Mouse (Mus musculus) forebrain, postnatal 0 days (tissue): ENCODE measurements at regions not wholly inside any gene's neighbourhood (a gene's known extent, or its start where the extent isn't known, plus 50 kb on each side); places are given as distances from the start of the nearest gene placed in this dataset.

Source experiments
- ATAC-seq: fragments of 200-750 bp; cut with Nextera tagmentation; 2 replicates; pipeline ENCODE4 v1.8.0; 2017; ENCODE audit warnings: mild to moderate bottlenecking, moderate library complexity
- DNase-seq: peaks from one replicate; pipeline ENCODE4 v3.0.0-alpha.2; 2015
- H3K27ac ChIP-seq: fragments of 300-500 bp; sonication (generic); 2 replicates; pipeline ENCODE4 v1.5.1; 2014; ENCODE audit warnings: low read depth, mild to moderate bottlenecking, antibody characterized with exemption, low read length, moderate library complexity, mixed read lengths
- H3K27me3 ChIP-seq: fragments of 300-500 bp; sonication (generic); 2 replicates; pipeline ENCODE4 v1.6.1; 2014; ENCODE audit warnings: mild to moderate bottlenecking, low read length, mixed read lengths; ENCODE audit not compliant: insufficient read depth
- H3K36me3 ChIP-seq: fragments of 300-500 bp; sonication (generic); 2 replicates; pipeline ENCODE4 v1.6.1; 2014; ENCODE audit warnings: mild to moderate bottlenecking, moderate library complexity; ENCODE audit not compliant: insufficient read depth
- H3K4me1 ChIP-seq: fragments of 300-500 bp; sonication (generic); 2 replicates; pipeline ENCODE4 v1.6.1; 2014; ENCODE audit warnings: antibody characterized with exemption; ENCODE audit not compliant: insufficient read depth
- H3K4me2 ChIP-seq: fragments of 300-500 bp; sonication (generic); 2 replicates; pipeline ENCODE4 v1.6.1; 2014; ENCODE audit warnings: low read depth, mild to moderate bottlenecking, moderate library complexity
- H3K4me3 ChIP-seq: fragments of 300-500 bp; sonication (generic); 2 replicates; pipeline ENCODE4 v1.5.1; 2014; ENCODE audit warnings: low read depth, low read length, mixed read lengths
- H3K9ac ChIP-seq: fragments of 300-500 bp; sonication (generic); 2 replicates; pipeline ENCODE4 v1.6.1; 2014; ENCODE audit warnings: mild to moderate bottlenecking
- H3K9me3 ChIP-seq: fragments of 300-500 bp; sonication (generic); 2 replicates; pipeline ENCODE4 v1.6.1; 2016; ENCODE audit warnings: low read length
- CTCF ChIP-seq: sonication (generic); IDR thresholded peaks from 2 replicates; pipeline ENCODE4 v1.5.1; 2016; ENCODE audit warnings: antibody characterized with exemption, control low read depth, low read depth
- WGBS: fragments of 180-500 bp; shearing (Covaris S2); extraction: QIAGEN DNeasy Blood & Tissue Kit; methylation state at CpG from one replicate; pipeline ENCODE4 v1.1.7; 2014; 5-methylcytosine and 5-hydroxymethylcytosine counted together

GRCm38 (mm10) chr3:121874576-121874975 lies 59.5 kb upstream of the Abcd3 start:
- no peak overlapping the region for H3K9ac ChIP-seq
- DNase-seq = no peak
- H3K27ac ChIP-seq = no peak overlapping the region
- ATAC-seq = no peak
- no peak overlapping the region for H3K4me3 ChIP-seq
- no peaks in the 10 kb centered on the region for H3K36me3 ChIP-seq
- TF ChIP-seq CTCF = no peak
- no peaks in the 10 kb centered on the region for H3K9me3 ChIP-seq
- no peaks in the 10 kb centered on the region for H3K27me3 ChIP-seq
- H3K4me1 ChIP-seq = no peaks in the 10 kb centered on the region
- 86% methylated on average over 1 of the region's 1 CpGs for WGBS
- no peak overlapping the region for H3K4me2 ChIP-seq

- no peaks in the 10 kb centered on the region for H3K9me3 ChIP-seq
- H3K4me1 ChIP-seq = no peaks in the 10 kb centered on the region
- H3K4me2 ChIP-seq = no peak overlapping the region
- DNase-seq = no peak
- no peak overlapping the region for H3K27ac ChIP-seq
- no peak overlapping the region for H3K4me3 ChIP-seq
- no peaks in the 10 kb centered on the region for H3K27me3 ChIP-seq
- ATAC-seq = no peak
- 78% methylated on average over 2 of the region's 2 CpGs for WGBS
- TF ChIP-seq CTCF = no peak
- no peak overlapping the region for H3K9ac ChIP-seq
- no peaks in the 10 kb centered on the region for H3K36me3 ChIP-seq
Observed at GRCm38 (mm10) chr3:121873572-121873971, 58.5 kb upstream of the Abcd3 start.

GRCm38 (mm10) chr3:121872685-121873084 lies 57.6 kb upstream of the Abcd3 start:
- H3K4me1 ChIP-seq = no peaks in the 10 kb centered on the region
- H3K9ac ChIP-seq = no peak overlapping the region
- 92% methylated on average over 3 of the region's 3 CpGs for WGBS
- no peak overlapping the region for H3K4me2 ChIP-seq
- ATAC-seq (no peak), DNase-seq (no peak)
- no peaks in the 10 kb centered on the region for H3K36me3 ChIP-seq
- no peak overlapping the region for H3K27ac ChIP-seq
- H3K4me3 ChIP-seq = no peak overlapping the region
- H3K27me3 ChIP-seq = no peaks in the 10 kb centered on the region
- TF ChIP-seq CTCF = no peak
- no peaks in the 10 kb centered on the region for H3K9me3 ChIP-seq

- 67% methylated on average over 4 of the region's 4 CpGs for WGBS
- Histone ChIP-seq H3K4me3 (no peak overlapping the region), H3K27ac (no peak overlapping the region), H3K4me2 (no peak overlapping the region), H3K9ac (no peak overlapping the region), H3K4me1 (no peaks in the 10 kb centered on the region), H3K36me3 (no peaks in the 10 kb centered on the region), H3K9me3 (no peaks in the 10 kb centered on the region), H3K27me3 (no peaks in the 10 kb centered on the region)
- ATAC-seq = no peak
- no peak for TF ChIP-seq CTCF
- no peak for DNase-seq
Observed at GRCm38 (mm10) chr3:121871795-121872194, 56.7 kb upstream of the Abcd3 start.

GRCm38 (mm10) chr3:121870726-121871125 lies 55.6 kb upstream of the Abcd3 start:
- WGBS = 65% methylated on average over 6 of the region's 6 CpGs
- no peaks in the 10 kb centered on the region for H3K27me3 ChIP-seq
- TF ChIP-seq CTCF = no peak
- no peak overlapping the region for H3K9ac ChIP-seq
- H3K27ac ChIP-seq = no peak overlapping the region
- peak; percentile 81 for ATAC-seq
- DNase-seq = peak; percentile 48
- no peaks in the 10 kb centered on the region for H3K4me1 ChIP-seq
- H3K4me3 ChIP-seq = no peak overlapping the region
- no peaks in the 10 kb centered on the region for H3K36me3 ChIP-seq
- no peaks in the 10 kb centered on the region for H3K9me3 ChIP-seq
- no peak overlapping the region for H3K4me2 ChIP-seq

GRCm38 (mm10) chr3:121869694-121870093 lies 54.6 kb upstream of the Abcd3 start:
- no peak overlapping the region for H3K9ac ChIP-seq
- H3K36me3 ChIP-seq = no peaks in the 10 kb centered on the region
- no peak overlapping the region for H3K4me2 ChIP-seq
- WGBS = 42% methylated on average over 4 of the region's 4 CpGs
- no peak for TF ChIP-seq CTCF
- H3K27ac ChIP-seq = no peak overlapping the region
- H3K27me3 ChIP-seq = no peaks in the 10 kb centered on the region
- no peak overlapping the region for H3K4me3 ChIP-seq
- DNase-seq (peak; percentile 54), ATAC-seq (peak; percentile 79)
- no peaks in the 10 kb centered on the region for H3K4me1 ChIP-seq
- no peaks in the 10 kb centered on the region for H3K9me3 ChIP-seq

- no peak for TF ChIP-seq CTCF
- no peaks in the 10 kb centered on the region for H3K36me3 ChIP-seq
- DNase-seq (no peak), ATAC-seq (no peak)
- no peak overlapping the region for H3K27ac ChIP-seq
- no peak overlapping the region for H3K4me2 ChIP-seq
- no peaks in the 10 kb centered on the region for H3K4me1 ChIP-seq
- H3K9me3 ChIP-seq = no peaks in the 10 kb centered on the region
- no peak overlapping the region for H3K4me3 ChIP-seq
- H3K9ac ChIP-seq = no peak overlapping the region
- no peaks in the 10 kb centered on the region for H3K27me3 ChIP-seq
- 40% methylated on average over 5 of the region's 5 CpGs for WGBS
Observed at GRCm38 (mm10) chr3:121867301-121867700, 52.2 kb upstream of the Abcd3 start.
